Mouse (Mus musculus) E14TG2a.4 (cell line): ENCODE data around the gene Upk3a.

Experiments
- H3K27me3 ChIP-seq: 2 replicates; pipeline ENCODE4 v1.6.1; 2014; ENCODE audit warnings: low read length, control low read depth; ENCODE audit not compliant: insufficient read depth
- H3K36me3 ChIP-seq: 2 replicates; pipeline ENCODE4 v1.6.1; 2014; ENCODE audit warnings: low read length, control low read depth; ENCODE audit not compliant: insufficient read depth
- H3K4me1 ChIP-seq: replicated peaks from 2 replicates; pipeline ENCODE4 v1.6.1; 2014; ENCODE audit warnings: low read depth, low read length, control low read depth
- H3K4me3 ChIP-seq: replicated peaks from 2 replicates; pipeline ENCODE4 v1.5.1; 2014; ENCODE audit warnings: mild to moderate bottlenecking, low read length
- H3K9me3 ChIP-seq: 2 replicates; pipeline ENCODE4 v1.6.1; 2014; ENCODE audit warnings: low read length, control low read depth
- CTCF ChIP-seq: conservative IDR thresholded peaks from 2 replicates; pipeline ENCODE4 v1.5.1; 2014; ENCODE audit warnings: low read length
- NANOG ChIP-seq: IDR thresholded peaks from 2 replicates; pipeline ENCODE4 v1.6.1; 2014; ENCODE audit warnings: borderline replicate concordance, low read length, mixed read lengths
- POU5F1 ChIP-seq: IDR thresholded peaks from 2 replicates; pipeline ENCODE4 v1.6.1; 2014; ENCODE audit warnings: low read length, borderline replicate concordance

The Upk3a gene

DNA sequence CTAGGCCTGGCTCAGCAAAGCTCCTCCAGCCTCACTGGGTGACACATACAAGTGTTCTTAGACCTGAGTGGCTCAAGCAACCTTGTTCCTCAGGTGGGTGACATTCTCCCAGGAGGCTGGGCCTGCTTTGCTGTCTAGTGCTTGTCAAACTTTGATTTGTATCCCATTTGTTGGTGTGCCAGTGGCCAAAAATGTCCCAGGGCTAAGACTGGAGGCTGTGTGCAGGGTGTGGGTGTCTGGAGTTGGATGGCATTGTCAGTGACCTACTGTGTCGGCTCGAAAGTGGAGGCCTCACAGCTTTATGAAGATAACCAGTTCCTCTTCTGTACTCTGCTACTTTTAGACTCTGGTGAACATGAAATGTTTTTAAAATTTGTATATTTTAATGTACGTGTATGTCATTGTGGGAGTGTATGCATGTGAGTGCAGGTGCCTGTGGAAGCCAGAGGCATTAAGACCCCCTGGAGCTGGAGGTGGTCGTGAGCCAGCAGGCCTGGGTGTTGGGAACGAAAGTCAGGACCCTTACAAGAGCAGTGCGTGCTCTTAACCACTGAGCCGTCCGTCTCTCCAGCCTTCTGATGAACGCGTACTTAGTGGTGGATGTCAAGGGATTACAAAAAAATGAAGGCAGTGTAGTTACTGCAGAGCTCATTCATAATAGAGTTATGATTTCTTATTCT is 24.7 kb downstream of the Upk3a start:
- Histone ChIP-seq H3K4me1 (peaks cover 50% of the 10 kb centered on the region), H3K27me3 (no peaks in the 10 kb centered on the region), H3K4me3 (no peak overlapping the region), H3K9me3 (no peaks in the 10 kb centered on the region), H3K36me3 (peaks cover 44% of the 10 kb centered on the region)
- TF ChIP-seq POU5F1 = no peak
- TF ChIP-seq CTCF = no peak

DNA sequence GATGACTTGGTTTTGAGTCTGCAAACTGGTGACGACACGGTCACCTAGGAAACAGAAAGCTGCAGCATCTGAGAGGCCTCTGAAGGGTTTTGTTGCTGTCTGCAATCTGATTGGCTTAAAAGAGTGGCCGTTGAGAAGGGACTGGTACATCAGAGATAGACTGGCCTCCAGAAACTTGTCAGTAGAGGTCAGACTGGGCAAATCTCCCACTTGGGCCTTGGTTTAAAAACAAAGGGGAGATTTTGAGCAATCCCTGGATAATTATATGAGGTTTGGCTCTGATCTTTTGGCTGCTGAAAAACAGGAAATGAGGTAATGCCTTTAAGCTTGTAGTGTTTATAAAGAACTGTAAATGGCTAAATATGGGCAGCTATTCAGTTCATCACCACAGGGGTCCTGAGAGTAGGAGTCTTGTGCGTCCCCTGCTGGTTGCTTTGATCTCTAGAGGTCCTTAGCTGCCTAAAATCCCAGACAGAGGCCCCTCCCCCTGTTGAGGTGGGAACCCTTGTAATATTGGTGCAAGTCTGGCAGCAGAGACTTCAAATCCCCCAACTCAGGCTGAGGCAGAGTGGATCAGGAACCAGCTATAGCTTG is 25.5 kb downstream of the Upk3a start:
- H3K36me3 ChIP-seq = peaks cover 51% of the 10 kb centered on the region
- no peaks in the 10 kb centered on the region for H3K9me3 ChIP-seq
- no peaks in the 10 kb centered on the region for H3K27me3 ChIP-seq
- TF ChIP-seq NANOG (no peak), CTCF (peak; percentile 42), POU5F1 (no peak)
- no peak overlapping the region for H3K4me3 ChIP-seq
- peaks cover 46% of the 10 kb centered on the region for H3K4me1 ChIP-seq

DNA sequence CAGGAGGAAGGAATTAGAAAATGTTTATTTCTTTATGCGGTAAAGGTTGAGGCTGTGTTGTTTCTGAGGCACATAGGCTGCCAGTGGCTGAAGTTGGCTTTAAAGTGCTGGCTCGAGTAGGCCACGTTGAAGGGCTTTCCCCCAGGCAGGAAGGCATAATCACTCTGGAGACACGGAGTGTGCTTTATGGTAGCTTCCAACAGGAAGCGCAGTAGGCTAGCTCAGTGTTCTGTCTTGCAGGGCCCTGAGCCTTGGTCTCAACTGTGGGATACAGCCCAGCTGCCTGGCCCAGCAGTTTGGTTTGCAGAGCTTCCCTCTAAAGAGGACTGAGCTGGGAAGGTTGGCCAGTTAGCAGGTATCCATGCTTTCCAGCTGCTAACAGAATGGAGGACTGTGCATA is 26.2 kb downstream of the Upk3a start:
- Histone ChIP-seq H3K9me3 (no peaks in the 10 kb centered on the region), H3K4me1 (peaks cover 40% of the 10 kb centered on the region), H3K4me3 (no peak overlapping the region), H3K36me3 (peaks cover 58% of the 10 kb centered on the region), H3K27me3 (no peaks in the 10 kb centered on the region)
- TF ChIP-seq CTCF (no peak), NANOG (no peak), POU5F1 (no peak)

DNA sequence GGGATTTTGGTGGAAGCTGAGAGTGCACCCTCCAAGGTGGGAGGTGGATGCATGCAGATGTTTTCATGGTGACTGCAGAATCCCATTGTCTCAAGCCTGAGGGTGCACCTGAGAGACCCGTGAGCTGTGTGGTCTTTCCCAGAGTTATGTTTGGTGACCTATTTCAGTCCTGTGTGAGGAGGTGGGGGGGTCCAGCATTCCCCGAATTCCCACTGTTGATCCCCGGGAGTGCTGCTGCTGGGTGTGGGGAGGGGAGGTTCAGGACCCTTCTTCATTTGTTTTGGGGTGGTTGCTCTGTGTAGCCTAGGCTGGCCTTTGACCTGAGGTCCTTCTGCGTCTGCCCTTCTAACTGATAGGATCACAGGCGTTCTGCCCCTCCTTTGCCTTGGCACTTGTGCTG is 26.8 kb downstream of the Upk3a start:
- TF ChIP-seq NANOG = no peak
- TF ChIP-seq CTCF = no peak
- TF ChIP-seq POU5F1 = no peak
- peaks cover 33% of the 10 kb centered on the region for H3K4me1 ChIP-seq

DNA sequence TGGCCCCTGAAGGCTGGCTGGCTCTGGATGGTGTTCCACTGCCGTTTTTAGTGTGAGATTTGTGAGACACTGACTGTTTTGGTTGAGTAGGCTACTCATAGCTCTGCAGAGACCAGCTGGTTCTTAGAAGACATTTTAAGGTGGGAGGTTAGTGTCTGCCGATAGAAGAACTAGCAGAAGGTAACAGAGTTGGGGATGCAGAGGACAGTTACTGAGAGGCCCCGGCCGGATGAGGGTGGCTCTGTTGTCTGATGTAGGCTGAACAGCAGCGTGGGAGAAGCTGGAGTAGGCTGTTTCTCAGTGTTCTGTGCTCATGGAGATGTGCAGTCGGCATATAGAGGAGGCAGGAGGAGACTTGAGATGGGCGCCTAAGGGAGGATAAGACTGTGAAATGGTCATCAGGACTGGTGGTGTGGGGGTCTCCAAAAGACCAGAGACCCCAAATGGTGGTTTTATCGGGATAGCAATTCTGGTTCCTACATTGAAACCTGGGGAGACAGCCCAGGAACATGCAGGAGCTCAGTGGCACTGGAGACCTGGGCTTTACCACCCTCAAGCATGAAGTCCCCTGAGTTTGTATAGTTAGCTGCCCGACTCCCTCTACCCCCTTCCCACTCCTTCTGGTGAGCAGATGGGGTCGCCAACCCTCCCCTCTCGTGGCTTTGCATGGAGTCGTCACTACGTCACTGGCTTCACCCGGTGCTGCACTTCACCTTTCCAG is 29.4 kb downstream of the Upk3a start:
- Histone ChIP-seq H3K4me3 (no peak overlapping the region), H3K9me3 (no peaks in the 10 kb centered on the region), H3K27me3 (no peaks in the 10 kb centered on the region), H3K4me1 (peaks cover 25% of the 10 kb centered on the region), H3K36me3 (peaks cover 75% of the 10 kb centered on the region)
- no peak for TF ChIP-seq POU5F1
- no peak for TF ChIP-seq CTCF
- no peak for TF ChIP-seq NANOG

More for the DNA sequence above, 26.8 kb downstream of the Upk3a start:
- peaks cover 65% of the 10 kb centered on the region for H3K36me3 ChIP-seq
- no peaks in the 10 kb centered on the region for H3K9me3 ChIP-seq
- no peak overlapping the region for H3K4me3 ChIP-seq
- no peaks in the 10 kb centered on the region for H3K27me3 ChIP-seq

DNA sequence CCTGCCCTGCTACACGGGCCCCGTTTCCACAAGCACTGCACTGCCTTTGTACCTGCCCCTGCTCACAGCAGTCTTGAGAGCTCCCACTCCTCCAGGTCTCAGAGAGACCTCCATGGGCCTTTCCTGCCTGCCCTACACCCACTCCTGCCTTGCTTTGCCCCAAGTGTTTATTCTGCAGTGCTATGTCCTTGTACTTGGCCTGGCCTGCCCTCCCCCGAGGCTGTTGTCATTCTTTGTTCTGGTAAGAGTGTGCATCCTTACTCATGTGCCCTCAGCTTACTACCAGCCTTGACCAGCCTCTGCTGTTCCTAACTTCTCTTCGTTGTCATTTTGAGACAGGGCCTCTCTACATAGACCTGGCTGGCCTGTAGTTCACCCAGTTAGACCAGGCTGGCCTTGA is 30.9 kb downstream of the Upk3a start:
- Histone ChIP-seq H3K4me3 (no peak overlapping the region), H3K4me1 (peaks cover 12% of the 10 kb centered on the region), H3K9me3 (no peaks in the 10 kb centered on the region), H3K36me3 (peaks cover 88% of the 10 kb centered on the region), H3K27me3 (no peaks in the 10 kb centered on the region)
- TF ChIP-seq POU5F1 (no peak), CTCF (no peak), NANOG (no peak)

DNA sequence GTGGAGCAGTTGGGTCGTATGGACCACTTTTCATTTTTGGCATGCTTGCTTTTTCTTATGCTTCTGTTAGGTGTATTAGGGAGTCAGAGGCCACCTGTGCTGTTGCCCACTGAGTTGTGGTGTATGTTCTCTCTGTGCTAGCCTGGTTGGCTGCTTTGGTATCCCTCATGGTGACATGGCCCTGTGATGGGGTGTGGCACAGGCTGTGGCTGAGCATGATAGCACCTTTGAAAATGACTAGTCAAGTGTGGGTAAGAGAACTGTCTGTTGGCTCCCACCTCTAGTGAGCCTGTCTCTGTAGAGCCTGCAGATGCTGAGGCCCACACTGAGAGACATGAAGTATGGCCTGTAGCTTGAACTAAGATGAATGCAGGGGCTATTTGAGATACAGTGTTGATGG is 32.8 kb downstream of the Upk3a start:
- no peak for TF ChIP-seq POU5F1
- no peak for TF ChIP-seq CTCF
- no peak for TF ChIP-seq NANOG
- no peaks in the 10 kb centered on the region; the same call in 1 of the 2 replicates for H3K4me1 ChIP-seq
- H3K27me3 ChIP-seq = no peaks in the 10 kb centered on the region

DNA sequence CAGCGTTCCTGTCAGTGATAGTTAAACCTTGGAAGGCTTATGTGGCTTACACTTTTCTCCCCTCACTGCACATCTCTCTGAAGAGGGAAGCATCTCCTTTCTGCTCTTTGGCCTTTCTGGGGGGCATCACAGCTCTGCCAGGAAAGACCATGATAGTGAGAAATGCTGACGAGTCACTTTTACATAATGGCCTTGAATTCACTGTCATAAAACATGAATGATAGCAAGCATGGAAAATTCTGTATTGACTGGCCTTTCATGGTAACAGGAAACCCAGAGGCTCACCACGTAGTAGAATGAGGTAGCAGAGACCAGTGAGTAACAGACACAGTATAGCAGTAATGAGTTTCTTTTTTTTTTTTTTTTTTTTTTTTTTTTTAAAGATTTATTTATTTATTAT is 37.2 kb downstream of the Upk3a start:
- Histone ChIP-seq H3K4me3 (no peak overlapping the region), H3K36me3 (peaks cover 76% of the 10 kb centered on the region), H3K4me1 (0 out of 2 replicates have a peak, but pooled peaks cover 15% of the 10 kb centered on the region), H3K27me3 (no peaks in the 10 kb centered on the region), H3K9me3 (no peaks in the 10 kb centered on the region)
- no peak for TF ChIP-seq POU5F1

More for the DNA sequence above, 32.8 kb downstream of the Upk3a start:
- H3K36me3 ChIP-seq = peaks cover 92% of the 10 kb centered on the region
- no peaks in the 10 kb centered on the region for H3K9me3 ChIP-seq
- H3K4me3 ChIP-seq = no peak overlapping the region

DNA sequence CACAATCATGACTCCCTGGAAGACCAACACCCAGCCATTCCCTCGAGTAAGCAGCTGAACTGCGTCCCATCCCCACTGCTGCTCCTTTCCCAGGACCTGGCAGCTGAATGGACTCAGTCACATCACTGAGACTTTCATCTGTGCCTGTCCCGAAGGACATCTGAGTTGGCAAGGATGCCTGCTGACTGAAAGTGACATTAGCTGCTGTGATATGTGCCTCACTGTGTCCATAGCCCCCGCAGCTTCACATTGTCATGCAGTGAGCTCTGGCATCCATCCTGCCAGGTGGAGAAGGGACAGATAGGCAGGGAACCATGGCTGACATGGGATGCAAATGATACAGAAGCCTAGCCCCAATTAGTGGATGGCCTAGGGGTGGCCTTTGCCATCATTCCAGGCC is 38.2 kb downstream of the Upk3a start:
- Histone ChIP-seq H3K27me3 (no peaks in the 10 kb centered on the region), H3K9me3 (no peaks in the 10 kb centered on the region), H3K36me3 (peaks cover 69% of the 10 kb centered on the region), H3K4me3 (no peak overlapping the region), H3K4me1 (0 out of 2 replicates have a peak, but pooled peaks cover 15% of the 10 kb centered on the region)
- TF ChIP-seq NANOG = no peak
- no peak for TF ChIP-seq CTCF
- TF ChIP-seq POU5F1 = no peak
